Mouse (Mus musculus) erythroblast, embryonic 14.5 days (primary cell): ENCODE measurements around the gene Gm38394.

Experiments
- GATA1 ChIP-seq: IDR thresholded peaks from 2 replicates; pipeline ENCODE4 v1.6.1; 2012; ENCODE audit warnings: low read length, inconsistent platforms, mixed read lengths
- TAL1 ChIP-seq: IDR thresholded peaks from 3 replicates; pipeline ENCODE4 v1.6.1; 2012; ENCODE audit warnings: low read length, inconsistent platforms, mixed read lengths

DNA sequence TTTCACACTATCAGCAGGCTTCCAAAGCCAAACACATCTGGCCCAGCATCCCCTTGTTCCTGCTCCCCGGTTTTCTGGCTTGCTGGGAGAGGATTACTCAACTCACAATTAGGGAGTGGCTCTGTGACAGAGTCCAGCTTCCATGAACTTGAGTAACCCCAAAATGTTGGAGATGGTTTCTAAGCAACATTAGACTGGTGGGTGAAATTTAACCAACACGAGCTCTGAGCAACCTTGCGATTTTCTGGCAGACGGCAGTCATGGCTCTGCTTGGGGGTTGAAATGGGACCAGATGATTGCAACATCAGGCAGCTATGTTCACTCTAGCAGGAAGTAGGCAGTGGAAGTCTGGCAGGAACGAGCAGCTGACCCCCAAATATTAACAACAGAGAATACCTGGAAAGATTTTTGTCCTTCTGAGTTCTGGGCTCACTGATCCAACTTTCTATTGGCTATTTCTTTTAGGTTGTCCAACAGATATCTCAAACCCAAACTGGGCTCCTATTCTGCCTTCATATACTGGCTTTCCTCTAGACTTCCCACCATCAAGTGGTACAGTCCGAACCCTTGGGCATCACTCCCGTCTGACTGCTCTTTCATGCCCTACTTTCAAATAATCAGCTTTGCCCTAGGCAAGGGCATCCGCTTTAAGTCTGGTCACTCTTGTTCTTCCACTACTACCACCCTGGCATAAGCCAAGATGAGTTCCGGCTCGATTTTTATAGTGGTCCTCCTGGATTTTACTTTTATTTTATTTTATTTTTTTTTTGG is 24.8 kb upstream of the Gm38394 start:
- TF ChIP-seq TAL1 = no peak
- TF ChIP-seq GATA1 = no peak
